Mouse (Mus musculus) layer of hippocampus, adult 8-10 months (tissue): ENCODE results near the gene Pola2. TPM values are rescaled to one million over a fixed set of nuclear protein-coding genes. Genes with fewer than 3 reads are reported as not detected.

Source experiments
- DNase-seq, 2 experiments: peaks; one replicate each; pipeline ENCODE4 v3.0.0; 2022; ENCODE audit warnings: low spot score in 2 of 2
- total RNA-seq, 4 experiments: library from RNA; stranded (reverse); gene quantifications; 2 replicates each; pipeline ENCODE4 v1.2.4; 2022

Pola2 gene
- total RNA-seq: 1 to 10 TPM; 4.4 to 8.2 (median 7.1) TPM

- DNase-seq: peak; percentile 64 to 84
Measured at GRCm38 (mm10) chr19:5963883-5964562, at the start of gene Pola2. TSS of gene Pola2 (minus strand) at chr19:5964202.

GRCm38 (mm10) chr19:6013691-6014090 lies 49.7 kb upstream of the Pola2 start:
- no peak for DNase-seq

- DNase-seq: no peak
Measured at GRCm38 (mm10) chr19:6009137-6009536, 45.1 kb upstream of the Pola2 start.

GRCm38 (mm10) chr19:6007013-6007412 lies 43.0 kb upstream of the Pola2 start:
- no peak for DNase-seq

GRCm38 (mm10) chr19:6005541-6005940 lies 41.5 kb upstream of the Pola2 start:
- no peak for DNase-seq

GRCm38 (mm10) chr19:5999969-6000368 lies 36.0 kb upstream of the Pola2 start:
- DNase-seq: no peak

GRCm38 (mm10) chr19:5998180-5998579 lies 34.2 kb upstream of the Pola2 start:
- DNase-seq: no peak

- no peak for DNase-seq
Measured at GRCm38 (mm10) chr19:5994711-5995110, 30.7 kb upstream of the Pola2 start.

GRCm38 (mm10) chr19:5992012-5992411 lies 28.0 kb upstream of the Pola2 start:
- DNase-seq: no peak

GRCm38 (mm10) chr19:5991467-5991866 lies 27.5 kb upstream of the Pola2 start:
- no peak for DNase-seq

- DNase-seq: no peak
Measured at GRCm38 (mm10) chr19:5990921-5991320, 26.9 kb upstream of the Pola2 start.

GRCm38 (mm10) chr19:5990033-5990432 lies 26.0 kb upstream of the Pola2 start:
- DNase-seq: no peak

- DNase-seq: no peak
Measured at GRCm38 (mm10) chr19:5989585-5989984, 25.6 kb upstream of the Pola2 start.

- peak; percentile 25 to 46 for DNase-seq
Measured at GRCm38 (mm10) chr19:5988815-5989452, 24.9 kb upstream of the Pola2 start.

- no peak for DNase-seq
Measured at GRCm38 (mm10) chr19:5988027-5988814, 24.2 kb upstream of the Pola2 start.

- DNase-seq: no peak
Measured at GRCm38 (mm10) chr19:5986043-5986442, 22.0 kb upstream of the Pola2 start, which contains the start of gene Slc22a20. TSS of gene Slc22a20 (minus strand) at chr19:5986143.

- DNase-seq: no peak
Measured at GRCm38 (mm10) chr19:5980477-5980876, 16.5 kb upstream of the Pola2 start.

- no peak for DNase-seq
Measured at GRCm38 (mm10) chr19:5977717-5978116, 13.7 kb upstream of the Pola2 start.

GRCm38 (mm10) chr19:5975676-5976075 lies 11.7 kb upstream of the Pola2 start:
- DNase-seq: peak; percentile 26 to 66

GRCm38 (mm10) chr19:5975112-5975511 lies 11.1 kb upstream of the Pola2 start:
- DNase-seq: no peak

- DNase-seq: no peak
Measured at GRCm38 (mm10) chr19:5967664-5968063, 3.7 kb upstream of the Pola2 start.

- DNase-seq: no peak
Measured at GRCm38 (mm10) chr19:5966786-5967185, 2.8 kb upstream of the Pola2 start.
